Mouse (Mus musculus): ENCODE data around the gene Kalrn. TPM values are rescaled to one million over a fixed set of nuclear protein-coding genes. Genes with fewer than 3 reads are reported as not detected.

The Kalrn gene
- total RNA-seq (2015): 2.0 and 3.3 TPM in 2 replicates
- total RNA-seq (2017): 2.2 and 3.8 TPM in 2 replicates

GRCm38 (mm10) chr16:34573151-34573802 lies at the start of gene Kalrn:
Gene Kalrn, minus strand, starts transcription at chr16:34573532.
- peak; percentile 96 for ATAC-seq (replicated peaks; ENCODE audit: poor library complexity)

GRCm38 (mm10) chr16:34614021-34614420 lies 40.7 kb upstream of the Kalrn start:
- ATAC-seq (replicated peaks; ENCODE audit: poor library complexity): no peak

- no peak for ATAC-seq (replicated peaks; ENCODE audit: poor library complexity)
Observed at GRCm38 (mm10) chr16:34610137-34610536, 36.8 kb upstream of the Kalrn start.

GRCm38 (mm10) chr16:34605679-34606078 lies 32.3 kb upstream of the Kalrn start:
- no peak for ATAC-seq (replicated peaks; ENCODE audit: poor library complexity)

GRCm38 (mm10) chr16:34603854-34604253 lies 30.5 kb upstream of the Kalrn start:
- ATAC-seq (replicated peaks; ENCODE audit: poor library complexity): no peak

GRCm38 (mm10) chr16:34603076-34603475 lies 29.7 kb upstream of the Kalrn start:
- ATAC-seq (replicated peaks; ENCODE audit: poor library complexity): no peak

- ATAC-seq (replicated peaks; ENCODE audit: poor library complexity): no peak
Observed at GRCm38 (mm10) chr16:34601954-34602353, 28.6 kb upstream of the Kalrn start.

GRCm38 (mm10) chr16:34595294-34595693 lies 22.0 kb upstream of the Kalrn start:
- no peak for ATAC-seq (replicated peaks; ENCODE audit: poor library complexity)

GRCm38 (mm10) chr16:34594597-34595262 lies 21.4 kb upstream of the Kalrn start:
- no peak for ATAC-seq (replicated peaks; ENCODE audit: poor library complexity)

GRCm38 (mm10) chr16:34592696-34593095 lies 19.4 kb upstream of the Kalrn start:
- ATAC-seq (replicated peaks; ENCODE audit: poor library complexity): no peak

- ATAC-seq (replicated peaks; ENCODE audit: poor library complexity): no peak
Observed at GRCm38 (mm10) chr16:34591934-34592333, 18.6 kb upstream of the Kalrn start.

- no peak for ATAC-seq (replicated peaks; ENCODE audit: poor library complexity)
Observed at GRCm38 (mm10) chr16:34579671-34580326, 6.5 kb upstream of the Kalrn start.

- no peak for ATAC-seq (replicated peaks; ENCODE audit: poor library complexity)
Observed at GRCm38 (mm10) chr16:34573856-34574491, 642 bp upstream of the Kalrn start.

- ATAC-seq (replicated peaks; ENCODE audit: poor library complexity): no peak
Observed at GRCm38 (mm10) chr16:34572406-34573150, 754 bp downstream of the Kalrn start.

- no peak for ATAC-seq (replicated peaks; ENCODE audit: poor library complexity)
Observed at GRCm38 (mm10) chr16:34571931-34572405, 1.4 kb downstream of the Kalrn start.

- no peak for ATAC-seq (replicated peaks; ENCODE audit: poor library complexity)
Observed at GRCm38 (mm10) chr16:34569897-34570296, 3.4 kb downstream of the Kalrn start.

- no peak for ATAC-seq (replicated peaks; ENCODE audit: poor library complexity)
Observed at GRCm38 (mm10) chr16:34568831-34569230, 4.5 kb downstream of the Kalrn start.

GRCm38 (mm10) chr16:34563593-34564280 lies 9.6 kb downstream of the Kalrn start:
- no peak for ATAC-seq (replicated peaks; ENCODE audit: poor library complexity)

- no peak for ATAC-seq (replicated peaks; ENCODE audit: poor library complexity)
Observed at GRCm38 (mm10) chr16:34561734-34562135, 11.6 kb downstream of the Kalrn start.

GRCm38 (mm10) chr16:34560814-34561213 lies 12.5 kb downstream of the Kalrn start:
- ATAC-seq (replicated peaks; ENCODE audit: poor library complexity): no peak
